Mouse (Mus musculus) right cerebral cortex, adult 2 months (tissue): ENCODE results near the gene Fgfr2.
"Not testable (repeated sequence)": the region's sequence is repeated elsewhere in the genome, so short reads cannot be mapped to it uniquely, and the experiment has no call there.

Experiments
- DNase-seq, 2 experiments: peaks; one replicate each; pipeline ENCODE4 v3.0.0; 2021 to 2022; ENCODE audit warnings: low spot score in 2 of 2

The Fgfr2 gene

GRCm38 (mm10) chr7:130692943-130693799, 2430.0 kb downstream of the Fgfr2 start:
- peak; percentile 55 to 62 for DNase-seq

GRCm38 (mm10) chr7:130692392-130692942, 2430.7 kb downstream of the Fgfr2 start:
- DNase-seq, result peak; percentile 74 to 78

- DNase-seq, result no peak
These were observed 2431.2 kb downstream of the Fgfr2 start for GRCm38 (mm10) chr7:130691931-130692330.

DNA sequence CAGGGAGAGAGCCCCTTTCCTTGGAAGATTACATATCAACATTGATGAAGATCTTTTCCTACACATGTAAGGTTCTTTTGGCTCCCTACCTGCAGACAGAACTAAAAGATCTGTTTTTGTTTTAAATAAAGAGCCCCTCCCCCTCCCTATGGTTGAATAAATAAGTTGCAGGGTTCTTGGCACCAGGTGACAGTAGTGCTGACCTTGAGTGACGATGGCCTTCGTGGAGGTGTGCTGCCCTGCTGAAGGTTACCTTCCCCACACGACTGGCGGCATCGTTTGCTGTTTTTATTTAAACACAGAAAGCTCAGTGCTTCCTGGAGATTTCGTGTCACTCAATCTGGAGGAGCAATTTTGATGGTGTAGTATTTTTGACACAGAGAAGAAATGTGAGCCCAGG, 2432.3 kb downstream of the Fgfr2 start:
- no peak for DNase-seq

DNA sequence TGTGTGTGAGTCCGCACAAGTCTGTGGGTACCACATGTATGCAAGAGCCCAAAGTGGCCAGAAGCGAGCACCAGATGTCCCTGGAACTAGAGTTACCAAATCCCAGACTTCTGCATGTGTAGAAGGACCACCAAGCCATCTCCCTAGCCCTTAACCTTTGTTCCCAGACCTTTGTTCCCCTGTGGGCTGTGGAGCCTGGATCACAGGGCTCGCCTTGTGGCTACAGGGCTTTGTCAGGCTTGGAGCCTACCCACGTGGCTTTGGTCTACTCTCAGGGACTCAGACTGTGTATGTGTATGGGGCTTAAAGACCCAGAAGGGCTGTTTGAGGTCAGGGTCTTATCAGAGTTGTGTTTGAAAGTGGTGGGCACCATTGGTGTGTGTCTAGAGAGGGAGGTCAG, 2434.5 kb downstream of the Fgfr2 start:
- no peak for DNase-seq

GRCm38 (mm10) chr7:130681798-130682197, 2441.4 kb downstream of the Fgfr2 start:
- peak; percentile 89 to 92 for DNase-seq

DNA sequence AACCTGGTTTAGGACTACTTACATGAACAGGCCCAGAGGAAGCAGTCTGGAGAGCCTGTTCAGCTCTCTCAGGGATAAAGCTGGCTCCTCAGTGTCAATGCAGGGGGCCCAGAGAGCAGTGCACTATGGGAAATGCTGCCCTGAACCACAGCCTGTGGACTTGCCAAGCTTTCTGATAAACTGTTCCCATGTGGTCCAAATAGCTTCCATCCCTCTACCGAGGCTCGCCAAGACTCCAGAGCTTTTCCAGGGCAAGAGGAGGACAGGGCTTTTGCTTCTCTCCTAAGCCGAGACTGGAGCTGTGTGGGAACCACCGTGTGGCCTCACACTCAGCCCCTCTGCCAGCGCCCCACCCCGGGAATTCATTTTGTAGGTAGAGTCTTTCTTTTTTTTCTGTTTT, 2444.7 kb downstream of the Fgfr2 start:
- DNase-seq, result no peak

- DNase-seq, result no peak
These were observed 2445.4 kb downstream of the Fgfr2 start for GRCm38 (mm10) chr7:130677541-130678274.

- DNase-seq, result no peak
These were observed 2446.1 kb downstream of the Fgfr2 start for GRCm38 (mm10) chr7:130676885-130677540.

GRCm38 (mm10) chr7:130674526-130674925, 2448.6 kb downstream of the Fgfr2 start:
- DNase-seq, result no peak

- DNase-seq, result peak; percentile 35 to 54
These were observed 2449.7 kb downstream of the Fgfr2 start for GRCm38 (mm10) chr7:130673169-130674033.

GRCm38 (mm10) chr7:130671301-130671700, 2451.8 kb downstream of the Fgfr2 start:
- no peak for DNase-seq

DNA sequence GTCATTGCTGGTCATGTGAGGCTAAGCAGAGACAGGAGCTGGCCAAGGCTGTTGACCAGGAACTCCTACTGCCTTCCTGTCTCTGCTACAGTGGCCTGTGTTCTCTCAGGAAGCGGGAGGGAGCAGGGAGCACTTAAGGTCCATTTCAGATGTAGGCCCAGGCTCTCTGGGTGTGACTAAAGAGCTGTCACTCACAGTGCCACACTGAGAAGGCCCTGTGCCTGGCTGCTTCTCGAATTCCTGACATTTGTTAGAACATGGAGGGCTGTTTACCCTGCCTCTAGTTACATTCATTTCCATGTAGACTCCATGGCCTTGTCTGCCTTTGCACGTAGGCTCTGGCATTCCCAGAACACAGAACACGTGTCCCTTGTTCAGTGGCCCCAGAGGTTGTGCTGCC, 2452.8 kb downstream of the Fgfr2 start:
- DNase-seq, result no peak

GRCm38 (mm10) chr7:130669370-130669881, 2453.7 kb downstream of the Fgfr2 start:
- no peak for DNase-seq

- DNase-seq, result no peak
These were observed 2454.3 kb downstream of the Fgfr2 start for GRCm38 (mm10) chr7:130668729-130669281.

DNA sequence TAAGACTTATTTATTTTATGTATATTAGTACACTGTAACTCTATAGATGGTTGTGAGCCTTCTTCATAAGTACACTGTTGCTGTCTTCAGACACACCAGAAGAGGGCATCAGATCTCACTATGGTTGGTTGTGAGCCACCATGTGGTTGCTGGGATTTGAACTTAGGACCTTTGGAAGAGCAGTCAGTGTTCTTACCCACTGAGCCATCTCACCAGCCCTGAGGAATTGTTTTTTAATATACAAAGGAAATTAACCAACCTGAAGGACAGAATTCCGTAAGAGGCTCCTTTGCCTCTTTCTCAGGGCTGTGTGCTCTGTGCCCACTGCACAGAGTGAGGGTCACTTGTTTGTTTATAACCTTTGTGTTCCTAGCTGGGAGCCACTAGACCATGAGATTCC, 2455.1 kb downstream of the Fgfr2 start:
- DNase-seq, result not testable (repeated sequence)

- DNase-seq, result no peak
These were observed 2457.8 kb downstream of the Fgfr2 start for GRCm38 (mm10) chr7:130665358-130665757.

DNA sequence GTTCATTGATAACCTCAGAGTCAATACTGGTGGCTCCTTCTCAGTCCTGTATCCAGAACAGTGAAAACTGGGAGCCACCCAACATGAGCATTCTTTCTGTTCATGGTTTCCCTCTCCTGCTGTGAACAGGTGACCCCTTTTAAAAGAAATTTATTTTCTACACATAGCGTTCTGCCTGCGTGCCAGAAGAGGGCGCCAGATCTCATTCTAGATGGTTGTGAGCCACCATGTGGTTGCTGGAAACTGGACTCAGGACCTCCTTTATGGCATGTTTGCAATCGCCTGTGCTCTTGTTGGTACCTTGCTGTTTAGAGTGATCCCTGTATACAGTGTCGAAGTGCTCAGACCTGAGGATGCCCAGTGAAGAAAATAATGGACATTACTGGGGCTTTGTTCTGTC, 2458.5 kb downstream of the Fgfr2 start:
- no peak for DNase-seq

DNA sequence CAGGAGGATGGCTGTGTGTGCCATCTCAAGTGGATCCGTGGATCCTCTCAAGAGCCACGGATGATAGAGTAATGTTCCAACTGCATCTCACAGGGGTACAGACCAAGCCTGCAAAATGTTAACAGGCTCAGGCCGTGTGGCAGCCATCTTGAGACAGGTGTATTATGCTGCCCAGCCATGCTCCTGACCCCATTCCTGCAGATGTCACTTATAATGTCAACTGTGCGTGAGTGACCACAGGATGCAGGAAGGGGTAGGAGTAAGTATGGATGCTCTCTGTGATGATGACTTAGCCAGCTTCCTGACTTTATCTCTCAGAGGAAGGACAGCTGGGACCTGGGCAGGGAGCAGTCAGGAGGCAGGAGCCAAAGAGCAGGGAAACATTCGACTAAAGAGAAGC, 2459.1 kb downstream of the Fgfr2 start:
- DNase-seq, result no peak

GRCm38 (mm10) chr7:130662869-130663268, 2460.3 kb downstream of the Fgfr2 start:
- no peak for DNase-seq

DNA sequence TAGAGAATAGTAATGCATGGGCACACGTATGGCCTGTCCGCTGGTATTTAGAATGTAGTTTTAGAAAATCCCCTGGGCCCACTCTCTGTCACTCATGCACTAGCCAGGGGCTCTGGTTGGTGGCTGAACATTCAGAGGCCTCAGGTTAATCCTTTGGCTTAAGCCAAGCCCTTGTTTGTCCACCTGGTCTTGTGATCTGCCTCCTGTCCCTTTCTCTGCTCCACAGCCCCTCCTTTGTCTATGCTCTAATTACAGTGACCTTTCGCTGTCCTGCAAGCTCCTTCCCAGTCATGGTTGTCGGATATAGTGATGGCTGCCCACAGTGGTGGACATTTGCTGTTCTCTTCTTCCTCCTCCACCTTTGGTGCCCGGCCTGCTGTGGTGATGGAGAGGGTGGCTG, 2460.9 kb downstream of the Fgfr2 start:
- DNase-seq, result no peak
